Mouse (Mus musculus) ovary, postnatal 14 days (tissue): ENCODE measurements around the gene Ccnd2.

Experiments used
- DNase-seq: peaks from one replicate; pipeline ENCODE4 v3.0.0; 2022; ENCODE audit warnings: low spot score

Ccnd2 gene

GRCm38 (mm10) chr6:127152106-127152951 is at the start of gene Ccnd2:
Gene Ccnd2, minus strand, starts transcription at chr6:127152193.
- peak; percentile 37 for DNase-seq

- no peak for DNase-seq
These were observed 45.0 kb upstream of the Ccnd2 start for GRCm38 (mm10) chr6:127196985-127197384.

GRCm38 (mm10) chr6:127181296-127181695 is 29.3 kb upstream of the Ccnd2 start:
- DNase-seq: no peak

GRCm38 (mm10) chr6:127179056-127179759 is 27.2 kb upstream of the Ccnd2 start:
- DNase-seq: no peak

GRCm38 (mm10) chr6:127177962-127178361 is 26.0 kb upstream of the Ccnd2 start:
- no peak for DNase-seq

DNA sequence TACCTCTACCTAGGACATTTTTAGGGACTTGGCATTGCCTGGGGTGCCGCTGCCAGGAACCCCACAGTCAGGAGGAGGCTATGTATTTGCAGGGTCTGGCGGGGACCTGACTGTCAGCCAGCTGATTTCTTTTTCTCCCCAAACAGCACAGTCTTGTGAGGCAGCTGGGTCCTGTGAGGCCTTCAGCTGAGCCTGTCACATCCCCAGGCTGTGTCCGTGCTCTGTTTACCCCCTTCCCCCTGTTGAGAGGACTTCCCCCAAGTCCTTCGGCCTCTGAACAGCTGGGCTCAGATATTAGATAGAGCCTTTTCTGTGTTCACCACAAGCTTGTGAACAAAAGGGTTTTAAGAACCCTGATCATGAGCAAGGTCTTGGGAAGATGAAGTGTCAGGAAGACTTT is 25.4 kb upstream of the Ccnd2 start:
- DNase-seq: no peak

DNA sequence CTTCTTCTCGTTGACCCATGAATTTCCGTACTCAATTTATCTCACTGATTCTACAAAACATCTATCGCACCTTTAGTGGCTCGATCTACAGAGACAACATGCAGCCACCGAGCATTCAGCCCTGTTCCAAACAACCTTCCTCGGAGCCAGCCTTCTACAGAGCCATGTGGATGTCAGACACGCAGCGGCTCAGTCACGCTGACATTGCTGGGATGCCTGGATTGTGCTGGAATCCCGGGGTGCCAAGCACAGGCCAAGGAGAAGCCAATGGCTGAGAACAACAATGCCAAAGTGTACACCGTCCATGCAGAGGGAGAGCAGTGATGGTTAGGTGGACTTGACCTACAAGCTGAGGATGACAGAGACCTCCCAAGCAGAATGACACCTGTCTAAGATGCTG is 20.5 kb upstream of the Ccnd2 start:
- no peak for DNase-seq

GRCm38 (mm10) chr6:127170734-127171133 is 18.7 kb upstream of the Ccnd2 start:
- no peak for DNase-seq

DNA sequence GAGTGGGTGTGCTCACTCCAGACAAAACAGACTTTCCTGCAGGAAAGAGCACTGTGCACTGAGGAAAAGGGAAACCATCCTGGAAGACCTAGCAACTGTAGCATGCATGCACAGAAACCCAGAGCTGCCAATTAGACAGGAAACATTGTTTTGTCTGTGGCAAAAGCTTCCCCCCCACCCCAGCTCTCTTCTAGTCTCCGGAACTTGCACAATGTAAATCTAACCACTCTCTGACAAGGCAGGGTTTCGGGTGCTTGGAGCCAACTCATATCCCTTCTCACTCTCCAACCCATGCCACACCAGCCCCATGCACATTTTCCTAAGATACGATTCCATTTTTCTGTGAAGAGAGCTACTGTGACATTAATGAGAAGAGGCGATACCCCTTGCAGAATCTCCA is 13.7 kb upstream of the Ccnd2 start:
- DNase-seq: no peak

GRCm38 (mm10) chr6:127162842-127163241 is 10.8 kb upstream of the Ccnd2 start:
- no peak for DNase-seq

DNA sequence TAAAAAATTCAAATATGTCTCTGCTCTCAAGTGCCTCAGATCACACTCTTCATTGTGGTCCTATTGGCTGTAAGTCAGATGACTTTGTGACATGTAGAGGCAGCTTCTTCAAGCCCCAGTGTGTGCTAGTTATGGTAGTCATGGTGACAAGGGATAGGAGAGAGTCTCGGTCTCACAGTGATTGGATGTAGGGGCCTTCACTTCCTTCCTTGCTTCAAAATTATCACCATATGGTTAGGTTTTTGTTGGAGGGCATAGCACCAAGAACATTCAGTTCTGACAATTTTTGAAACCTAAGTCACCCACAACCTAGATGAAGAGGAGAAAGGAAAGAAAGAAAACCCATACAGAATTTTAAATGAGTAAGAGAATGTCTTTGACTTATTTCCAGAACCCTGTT is 5.3 kb upstream of the Ccnd2 start:
- no peak for DNase-seq

- no peak for DNase-seq
These were observed 3.5 kb upstream of the Ccnd2 start for GRCm38 (mm10) chr6:127155468-127155867.

DNA sequence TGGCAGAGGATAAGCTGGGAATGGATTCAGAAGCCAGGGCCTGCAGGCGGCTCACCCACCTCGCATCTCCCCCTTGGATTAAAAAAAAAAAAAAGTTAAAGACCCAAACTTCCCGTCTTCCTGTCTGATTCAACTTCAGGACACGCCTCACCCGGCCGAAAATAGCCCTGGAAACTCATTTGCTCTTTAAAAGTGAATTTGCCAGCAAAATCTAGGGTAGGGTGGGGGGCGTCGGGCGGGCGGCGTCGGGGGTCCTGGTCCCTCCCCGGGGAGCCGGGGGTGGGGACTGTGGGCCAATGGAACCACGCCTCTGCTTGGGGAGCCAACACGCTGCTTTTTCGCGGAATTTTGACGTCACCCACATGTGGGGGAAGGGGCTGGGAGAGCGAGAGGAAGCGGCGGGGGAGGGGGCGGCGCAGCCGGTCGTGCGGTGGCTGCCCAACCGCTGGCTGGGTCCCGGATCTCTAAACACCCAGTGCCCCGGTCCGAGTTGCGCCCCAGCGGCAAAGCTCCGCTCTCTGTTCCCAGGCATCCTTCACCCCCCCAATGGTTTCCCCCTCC is 2.8 kb upstream of the Ccnd2 start:
- peak; percentile 46 for DNase-seq

- peak; percentile 13 for DNase-seq
These were observed 2.1 kb upstream of the Ccnd2 start for GRCm38 (mm10) chr6:127153972-127154707.

GRCm38 (mm10) chr6:127153296-127153800 is 1.4 kb upstream of the Ccnd2 start:
- DNase-seq: peak; percentile 13

- peak; percentile 27 for DNase-seq
These were observed 358 bp downstream of the Ccnd2 start for GRCm38 (mm10) chr6:127151565-127152105.

- DNase-seq: peak; percentile 54
These were observed 1.1 kb downstream of the Ccnd2 start for GRCm38 (mm10) chr6:127150663-127151564.

DNA sequence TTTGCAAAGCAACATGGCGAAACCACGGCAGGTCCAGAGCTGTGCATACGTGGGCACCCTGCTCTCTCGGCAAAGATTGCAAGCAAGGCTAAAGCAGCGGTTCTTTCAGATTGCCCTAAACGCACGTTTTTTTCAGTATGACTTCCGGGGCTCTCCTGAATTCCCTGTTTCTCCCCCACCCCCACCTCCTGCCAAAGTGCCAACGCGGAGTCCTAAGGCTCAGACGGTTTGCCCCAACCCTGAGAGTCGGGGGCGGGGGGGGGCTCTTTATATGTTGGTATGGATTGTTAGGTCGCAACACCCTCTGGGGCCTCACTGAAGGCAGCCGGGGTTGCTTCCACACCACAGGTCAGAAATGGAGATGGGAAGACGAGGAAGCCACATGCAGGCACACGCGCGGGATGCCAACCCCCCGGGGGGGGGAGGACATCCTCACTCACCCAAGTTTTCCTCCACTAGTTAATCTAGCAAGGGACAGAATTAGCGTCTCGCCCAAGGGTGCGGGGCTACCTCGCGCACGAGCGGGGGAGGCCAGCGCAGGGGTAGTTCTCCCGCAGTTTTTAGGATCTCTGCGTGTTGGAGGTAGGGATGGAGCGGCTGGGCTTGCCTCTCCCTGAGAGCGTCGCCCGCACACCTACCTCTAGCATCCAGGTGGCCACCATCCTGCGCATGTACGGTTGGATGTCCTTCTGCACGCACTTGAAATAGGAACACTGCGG is 1.9 kb downstream of the Ccnd2 start:
- DNase-seq: peak; percentile 31

DNA sequence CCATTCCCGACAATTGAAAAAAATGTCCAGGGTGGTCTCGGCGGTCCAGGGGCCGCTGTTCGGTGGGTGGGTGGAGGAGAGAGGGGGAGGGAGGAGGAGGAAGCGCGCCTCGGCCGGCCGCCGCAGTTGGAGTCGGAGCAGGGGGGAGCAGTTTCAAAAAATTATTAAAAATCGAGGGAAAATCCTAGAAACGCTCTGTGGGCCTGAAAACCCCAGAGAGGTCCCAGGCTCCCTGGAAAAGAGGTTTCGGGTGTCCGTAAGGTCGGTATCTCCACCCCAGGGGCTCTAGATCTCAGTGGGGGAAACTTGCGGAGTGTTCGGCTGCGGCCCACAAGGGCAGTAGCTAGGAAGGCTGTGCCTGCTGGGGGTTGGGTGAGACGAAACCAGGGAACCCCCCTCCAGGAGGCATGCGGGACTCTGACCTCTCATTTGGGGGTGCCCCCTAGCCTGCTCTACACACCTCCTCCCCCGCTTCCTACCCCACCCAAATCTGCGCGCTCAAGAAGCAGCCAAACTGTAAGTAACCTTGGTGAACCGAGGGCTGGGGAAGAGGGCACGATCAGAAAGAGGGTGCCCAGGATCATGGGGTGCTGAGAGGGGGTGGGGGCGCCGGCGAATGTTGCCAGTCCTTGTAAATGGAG is 2.6 kb downstream of the Ccnd2 start:
- DNase-seq: peak; percentile 20
